Mouse (Mus musculus) lung, postnatal 0 days (tissue): Measurements from ENCODE around the gene Tnpo2.

Experiments
- CTCF ChIP-seq: IDR thresholded peaks from 2 replicates; pipeline ENCODE4 v1.5.1; 2016; ENCODE audit warnings: antibody characterized with exemption, mild to moderate bottlenecking
- EP300 ChIP-seq: IDR thresholded peaks from 2 replicates; pipeline ENCODE4 v1.6.1; 2016; ENCODE audit warnings: antibody characterized with exemption, mild to moderate bottlenecking, control low read depth

DNA sequence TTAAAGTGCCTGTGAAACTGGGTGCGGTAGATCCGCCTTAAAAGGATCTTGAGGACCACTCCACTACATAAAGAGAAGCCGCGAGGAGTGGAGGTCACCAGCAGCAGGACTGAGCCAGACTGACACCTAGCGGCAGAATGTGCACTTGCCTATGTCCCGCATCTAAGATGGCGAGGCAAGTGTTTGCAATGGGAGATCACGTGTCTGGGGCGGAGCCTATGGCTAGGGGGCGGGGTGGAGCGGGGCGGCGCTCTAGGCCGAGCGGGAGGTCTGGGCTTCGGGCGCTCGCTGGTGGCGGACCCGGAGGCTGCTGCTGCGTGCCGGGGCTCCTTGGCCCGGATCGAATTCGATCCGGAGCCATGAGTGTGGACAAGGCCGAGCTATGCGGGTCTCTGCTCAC, 46.4 kb upstream of the Tnpo2 start, which contains the start of gene Hook2:
- peak; percentile 98 for TF ChIP-seq CTCF
- TF ChIP-seq EP300 = no peak
